Mouse (Mus musculus): ENCODE data around the gene Ing4. TPM values are rescaled to one million over a fixed set of nuclear protein-coding genes. Genes with fewer than 3 reads are reported as not detected.

The Ing4 gene
- total and polyA plus RNA-seq, 3 experiments: 14.3 to 118 (median 37.5) TPM

- no peaks in the 10 kb centered on the region for H3K27me3 ChIP-seq (ENCODE audit: insufficient read depth, low read length)
- H3K36me3 ChIP-seq (replicated peaks): peaks cover 96% of the 10 kb centered on the region
- H3K4me3 ChIP-seq (ENCODE audit: low read depth, low read length): no peak overlapping the region
- no peak for ATAC-seq (ENCODE audit: extremely low read depth, insufficient number of reproducible peaks, low FRiP score, poor library complexity, severe bottlenecking)
- no peaks in the 10 kb centered on the region; the same call in 1 of the 2 replicates for H3K4me1 ChIP-seq (ENCODE audit: insufficient read depth, low read depth, low read length)
- no peak for DNase-seq (ENCODE audit: low spot score)
- TF ChIP-seq CTCF (IDR thresholded peaks at IDR 0.05; ENCODE audit: low read depth, low read length) (no peak), TAL1 (conservative IDR thresholded peaks at IDR 0.05; ENCODE audit: low read depth, low read length) (no peak), POLR2AphosphoS5 (IDR thresholded peaks at IDR 0.05; ENCODE audit: insufficient replicate concordance, low read depth, low read length) (no peak), GATA2 (IDR thresholded peaks at IDR 0.05; ENCODE audit: borderline replicate concordance, low read depth, low read length) (no peak), GATA1 (IDR thresholded peaks at IDR 0.05; ENCODE audit: borderline replicate concordance, low read length) (no peak)
- H3K9me3 ChIP-seq (replicated peaks): no peaks in the 10 kb centered on the region
Measured at GRCm38 (mm10) chr6:125031604-125032003, 8.0 kb upstream of the Ing4 start.

GRCm38 (mm10) chr6:125038666-125039065, 894 bp upstream of the Ing4 start:
- Histone ChIP-seq H3K9me3 (replicated peaks) (no peaks in the 10 kb centered on the region), H3K36me3 (replicated peaks) (peaks cover 65% of the 10 kb centered on the region), H3K4me3 (ENCODE audit: low read depth, low read length) (no peak overlapping the region; the same call in 1 of the 2 replicates), H3K27me3 (ENCODE audit: insufficient read depth, low read length) (no peaks in the 10 kb centered on the region), H3K4me1 (ENCODE audit: insufficient read depth, low read depth, low read length) (peaks cover 27% of the 10 kb centered on the region)
- no peak for ATAC-seq (ENCODE audit: extremely low read depth, insufficient number of reproducible peaks, low FRiP score, poor library complexity, severe bottlenecking)
- TF ChIP-seq GATA2 (IDR thresholded peaks at IDR 0.05; ENCODE audit: borderline replicate concordance, low read depth, low read length) (no peak), CTCF (IDR thresholded peaks at IDR 0.05; ENCODE audit: low read depth, low read length) (no peak), GATA1 (IDR thresholded peaks at IDR 0.05; ENCODE audit: borderline replicate concordance, low read length) (no peak), POLR2AphosphoS5 (IDR thresholded peaks at IDR 0.05; ENCODE audit: insufficient replicate concordance, low read depth, low read length) (no peak), TAL1 (conservative IDR thresholded peaks at IDR 0.05; ENCODE audit: low read depth, low read length) (no peak)
- no peak for DNase-seq (ENCODE audit: low spot score)

- no peak for DNase-seq (ENCODE audit: low spot score)
- ATAC-seq (ENCODE audit: extremely low read depth, insufficient number of reproducible peaks, low FRiP score, poor library complexity, severe bottlenecking): no peak
Measured at GRCm38 (mm10) chr6:125039131-125039530, 429 bp upstream of the Ing4 start.

GRCm38 (mm10) chr6:125040221-125040620, 661 bp downstream of the Ing4 start:
- DNase-seq (ENCODE audit: low spot score) (no peak), ATAC-seq (ENCODE audit: extremely low read depth, insufficient number of reproducible peaks, low FRiP score, poor library complexity, severe bottlenecking) (no peak)
- TF ChIP-seq CTCF (IDR thresholded peaks at IDR 0.05; ENCODE audit: low read depth, low read length) (no peak), GATA1 (IDR thresholded peaks at IDR 0.05; ENCODE audit: borderline replicate concordance, low read length) (no peak), GATA2 (IDR thresholded peaks at IDR 0.05; ENCODE audit: borderline replicate concordance, low read depth, low read length) (no peak), TAL1 (conservative IDR thresholded peaks at IDR 0.05; ENCODE audit: low read depth, low read length) (no peak), POLR2AphosphoS5 (IDR thresholded peaks at IDR 0.05; ENCODE audit: insufficient replicate concordance, low read depth, low read length) (no peak)
- Histone ChIP-seq H3K4me1 (ENCODE audit: insufficient read depth, low read depth, low read length) (peaks cover 27% of the 10 kb centered on the region), H3K4me3 (ENCODE audit: low read depth, low read length) (peak overlapping the region; percentile 79), H3K36me3 (replicated peaks) (peaks cover 66% of the 10 kb centered on the region), H3K27me3 (ENCODE audit: insufficient read depth, low read length) (no peaks in the 10 kb centered on the region), H3K9me3 (replicated peaks) (no peaks in the 10 kb centered on the region)

More at GRCm38 (mm10) chr6:125039131-125039530, 429 bp upstream of the Ing4 start:
- peak overlapping the region; percentile 55; the same call in 1 of the 2 replicates for H3K4me3 ChIP-seq (ENCODE audit: low read depth, low read length)
- no peaks in the 10 kb centered on the region for H3K27me3 ChIP-seq (ENCODE audit: insufficient read depth, low read length)
- H3K4me1 ChIP-seq (ENCODE audit: insufficient read depth, low read depth, low read length): peaks cover 27% of the 10 kb centered on the region
- H3K9me3 ChIP-seq (replicated peaks): no peaks in the 10 kb centered on the region
- TF ChIP-seq TAL1 (conservative IDR thresholded peaks at IDR 0.05; ENCODE audit: low read depth, low read length): no peak
- TF ChIP-seq GATA1 (IDR thresholded peaks at IDR 0.05; ENCODE audit: borderline replicate concordance, low read length): no peak
- TF ChIP-seq GATA2 (IDR thresholded peaks at IDR 0.05; ENCODE audit: borderline replicate concordance, low read depth, low read length): no peak
- no peak for TF ChIP-seq CTCF (IDR thresholded peaks at IDR 0.05; ENCODE audit: low read depth, low read length)
- no peak for TF ChIP-seq POLR2AphosphoS5 (IDR thresholded peaks at IDR 0.05; ENCODE audit: insufficient replicate concordance, low read depth, low read length)
- peaks cover 65% of the 10 kb centered on the region for H3K36me3 ChIP-seq (replicated peaks)

- peak; percentile 27 for DNase-seq (ENCODE audit: low spot score)
- H3K4me3 ChIP-seq (ENCODE audit: low read depth, low read length): no peak overlapping the region; the same call in 1 of the 2 replicates
Measured at GRCm38 (mm10) chr6:125041047-125041446, 1.5 kb downstream of the Ing4 start.

GRCm38 (mm10) chr6:125042081-125042480, 2.5 kb downstream of the Ing4 start:
- Histone ChIP-seq H3K9me3 (replicated peaks) (no peaks in the 10 kb centered on the region), H3K4me1 (ENCODE audit: insufficient read depth, low read depth, low read length) (peaks cover 31% of the 10 kb centered on the region), H3K4me3 (ENCODE audit: low read depth, low read length) (no peak overlapping the region), H3K36me3 (replicated peaks) (peaks cover 66% of the 10 kb centered on the region), H3K27me3 (ENCODE audit: insufficient read depth, low read length) (no peaks in the 10 kb centered on the region)
- TF ChIP-seq TAL1 (conservative IDR thresholded peaks at IDR 0.05; ENCODE audit: low read depth, low read length) (no peak), POLR2AphosphoS5 (IDR thresholded peaks at IDR 0.05; ENCODE audit: insufficient replicate concordance, low read depth, low read length) (no peak), CTCF (IDR thresholded peaks at IDR 0.05; ENCODE audit: low read depth, low read length) (no peak), GATA1 (IDR thresholded peaks at IDR 0.05; ENCODE audit: borderline replicate concordance, low read length) (no peak), GATA2 (IDR thresholded peaks at IDR 0.05; ENCODE audit: borderline replicate concordance, low read depth, low read length) (no peak)
- DNase-seq (ENCODE audit: low spot score) (no peak), ATAC-seq (ENCODE audit: extremely low read depth, insufficient number of reproducible peaks, low FRiP score, poor library complexity, severe bottlenecking) (no peak)

More at GRCm38 (mm10) chr6:125041047-125041446, 1.5 kb downstream of the Ing4 start:
- no peak for ATAC-seq (ENCODE audit: extremely low read depth, insufficient number of reproducible peaks, low FRiP score, poor library complexity, severe bottlenecking)
- TF ChIP-seq GATA1 (IDR thresholded peaks at IDR 0.05; ENCODE audit: borderline replicate concordance, low read length) (no peak), POLR2AphosphoS5 (IDR thresholded peaks at IDR 0.05; ENCODE audit: insufficient replicate concordance, low read depth, low read length) (no peak), CTCF (IDR thresholded peaks at IDR 0.05; ENCODE audit: low read depth, low read length) (no peak), TAL1 (conservative IDR thresholded peaks at IDR 0.05; ENCODE audit: low read depth, low read length) (no peak), GATA2 (IDR thresholded peaks at IDR 0.05; ENCODE audit: borderline replicate concordance, low read depth, low read length) (no peak)
- no peaks in the 10 kb centered on the region for H3K27me3 ChIP-seq (ENCODE audit: insufficient read depth, low read length)
- no peaks in the 10 kb centered on the region for H3K9me3 ChIP-seq (replicated peaks)
- H3K36me3 ChIP-seq (replicated peaks): peaks cover 65% of the 10 kb centered on the region
- peaks cover 27% of the 10 kb centered on the region for H3K4me1 ChIP-seq (ENCODE audit: insufficient read depth, low read depth, low read length)

Data from G1E (cell line).